Mouse (Mus musculus) hindbrain, postnatal 0 days (tissue): ENCODE measurements at regions not wholly inside any gene's neighbourhood (a gene's known extent, or its start where the extent isn't known, plus 50 kb on each side); places are given as distances from the start of the nearest gene placed in this dataset.
A peak's percentile ranks its signal among the peaks of the same experiment; 100 is the strongest.

Source experiments
- ATAC-seq: fragments of 200-750 bp; cut with Nextera tagmentation; 2 replicates; pipeline ENCODE4 v1.8.0; 2017; ENCODE audit warnings: mild to moderate bottlenecking, moderate TSS enrichment, moderate library complexity
- DNase-seq: peaks from one replicate; pipeline ENCODE4 v3.0.0-alpha.2; 2015; ENCODE audit warnings: low spot score
- H3K27ac ChIP-seq: fragments of 300-500 bp; sonication (generic); 2 replicates; pipeline ENCODE4 v1.5.1; 2014; ENCODE audit warnings: mild to moderate bottlenecking
- H3K27me3 ChIP-seq: fragments of 300-500 bp; sonication (generic); 2 replicates; pipeline ENCODE4 v1.6.1; 2014; ENCODE audit warnings: low read length, mixed read lengths; ENCODE audit not compliant: insufficient read depth
- H3K36me3 ChIP-seq: fragments of 300-500 bp; sonication (generic); 2 replicates; pipeline ENCODE4 v1.6.1; 2014; ENCODE audit warnings: low read length, mixed read lengths; ENCODE audit not compliant: insufficient read depth
- H3K4me1 ChIP-seq: fragments of 300-500 bp; sonication (generic); 2 replicates; pipeline ENCODE4 v1.6.1; 2014; ENCODE audit warnings: antibody characterized with exemption, low read length, mixed read lengths; ENCODE audit not compliant: insufficient read depth
- H3K4me2 ChIP-seq: fragments of 300-500 bp; sonication (generic); 2 replicates; pipeline ENCODE4 v1.6.1; 2014; ENCODE audit warnings: low read depth, mild to moderate bottlenecking, low read length, moderate library complexity, mixed read lengths
- H3K4me3 ChIP-seq: fragments of 300-500 bp; sonication (generic); 2 replicates; pipeline ENCODE4 v1.5.1; 2014; ENCODE audit warnings: low read length
- H3K9ac ChIP-seq: fragments of 300-500 bp; sonication (generic); replicated peaks from 2 replicates; pipeline ENCODE4 v1.6.1; 2014; ENCODE audit warnings: mild to moderate bottlenecking, low read length, moderate library complexity, mixed read lengths
- H3K9me3 ChIP-seq: fragments of 300-500 bp; sonication (generic); 2 replicates; pipeline ENCODE4 v1.6.1; 2016; ENCODE audit warnings: low read length, mixed read lengths
- CTCF ChIP-seq: IDR thresholded peaks from 2 replicates; pipeline ENCODE4 v1.5.1; 2016; ENCODE audit warnings: antibody characterized with exemption, control low read depth, low read depth
- WGBS: fragments of 180-500 bp; shearing (Covaris S2); extraction: QIAGEN DNeasy Blood & Tissue Kit; methylation state at CpG from one replicate; pipeline ENCODE4 v1.1.7; 2014; 5-methylcytosine and 5-hydroxymethylcytosine counted together

DNA sequence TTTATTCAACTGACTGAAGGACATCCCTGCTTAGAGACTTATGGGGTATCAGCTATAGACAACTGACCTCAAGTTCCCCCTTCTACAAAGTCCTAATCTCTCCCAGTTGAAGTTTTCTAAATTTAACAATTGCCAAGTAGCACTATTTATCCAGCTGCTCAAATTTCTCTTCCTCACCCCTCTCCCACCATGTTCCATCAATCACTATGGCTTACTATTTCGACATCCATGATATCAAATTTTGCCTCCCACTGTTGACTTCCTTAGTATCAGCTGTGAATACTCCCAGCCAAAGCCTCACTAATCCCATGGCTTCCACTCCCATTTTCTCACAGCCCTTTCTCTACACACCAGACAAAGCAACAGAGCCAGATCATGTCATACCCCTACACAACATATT is 170.7 kb upstream of the Fmr1 start:
- H3K9me3 ChIP-seq: no peaks in the 10 kb centered on the region
- no peak overlapping the region for H3K9ac ChIP-seq
- ATAC-seq (no peak), DNase-seq (no peak)
- H3K36me3 ChIP-seq: no peaks in the 10 kb centered on the region
- no peak overlapping the region for H3K4me2 ChIP-seq
- no peaks in the 10 kb centered on the region for H3K27me3 ChIP-seq
- no peak overlapping the region for H3K27ac ChIP-seq
- no peaks in the 10 kb centered on the region for H3K4me1 ChIP-seq
- WGBS: 41% methylated on average over 1 of the region's 1 CpGs
- TF ChIP-seq CTCF: no peak
- H3K4me3 ChIP-seq: no peak overlapping the region

DNA sequence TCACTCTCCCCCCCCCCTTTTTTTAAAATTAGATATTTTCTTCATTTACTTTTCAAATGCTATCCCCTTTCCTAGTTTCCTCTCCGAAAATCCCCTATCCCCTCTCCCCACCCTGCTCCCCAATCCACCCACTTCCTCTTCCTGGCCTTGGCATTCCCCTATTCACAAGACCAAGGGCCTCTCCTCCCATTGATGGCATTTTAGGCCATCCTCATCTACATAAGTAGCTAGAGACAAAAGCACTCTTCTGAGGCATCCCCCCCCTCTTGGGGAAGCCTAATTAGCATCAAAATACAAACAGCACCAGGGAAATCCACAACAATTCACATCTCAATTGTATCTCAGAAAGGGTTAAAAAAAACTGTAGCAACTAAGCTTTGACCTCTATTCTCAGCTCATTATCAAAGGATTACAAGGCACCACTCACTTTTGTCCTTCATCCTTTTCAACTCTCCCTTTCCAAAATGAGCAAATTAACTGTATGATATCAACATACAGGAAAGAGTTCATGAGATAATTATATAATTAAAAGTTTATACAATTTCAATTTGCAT is 166.1 kb upstream of the Fmr1 start:
- Histone ChIP-seq H3K4me1 (no peaks in the 10 kb centered on the region), H3K9me3 (no peaks in the 10 kb centered on the region), H3K4me2 (no peak overlapping the region), H3K9ac (no peak overlapping the region), H3K27ac (no peak overlapping the region), H3K36me3 (no peaks in the 10 kb centered on the region), H3K4me3 (no peak overlapping the region), H3K27me3 (no peaks in the 10 kb centered on the region)
- ATAC-seq: no peak
- no peak for TF ChIP-seq CTCF
- WGBS: 20% methylated on average over 1 of the region's 1 CpGs
- DNase-seq: no peak

DNA sequence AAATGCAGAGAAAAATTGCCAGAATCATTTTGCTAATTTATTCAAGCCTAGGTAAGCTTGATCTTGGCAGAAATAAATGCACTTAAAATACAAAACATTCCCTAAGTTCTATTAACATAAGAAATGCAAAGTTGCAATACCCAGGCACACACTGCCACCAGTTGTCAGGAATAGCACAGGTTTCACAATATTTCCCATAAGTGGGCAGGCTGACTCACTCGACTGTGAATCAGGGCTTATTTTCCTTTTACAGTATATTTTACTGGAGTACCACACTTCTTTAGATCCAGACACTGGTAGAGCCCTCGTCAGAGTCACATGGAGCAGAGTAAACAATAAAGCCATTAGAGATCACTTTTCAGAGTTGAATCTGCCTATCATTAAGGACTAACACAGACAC is 131.8 kb upstream of the Fmr1 start:
- no peak overlapping the region for H3K9ac ChIP-seq
- H3K4me3 ChIP-seq: no peak overlapping the region
- H3K4me2 ChIP-seq: no peak overlapping the region
- DNase-seq (no peak), ATAC-seq (no peak)
- H3K27ac ChIP-seq: no peak overlapping the region
- H3K27me3 ChIP-seq: no peaks in the 10 kb centered on the region
- 61% methylated on average over 2 of the region's 2 CpGs for WGBS
- no peaks in the 10 kb centered on the region for H3K9me3 ChIP-seq
- no peak for TF ChIP-seq CTCF
- no peaks in the 10 kb centered on the region for H3K4me1 ChIP-seq
- H3K36me3 ChIP-seq: no peaks in the 10 kb centered on the region

DNA sequence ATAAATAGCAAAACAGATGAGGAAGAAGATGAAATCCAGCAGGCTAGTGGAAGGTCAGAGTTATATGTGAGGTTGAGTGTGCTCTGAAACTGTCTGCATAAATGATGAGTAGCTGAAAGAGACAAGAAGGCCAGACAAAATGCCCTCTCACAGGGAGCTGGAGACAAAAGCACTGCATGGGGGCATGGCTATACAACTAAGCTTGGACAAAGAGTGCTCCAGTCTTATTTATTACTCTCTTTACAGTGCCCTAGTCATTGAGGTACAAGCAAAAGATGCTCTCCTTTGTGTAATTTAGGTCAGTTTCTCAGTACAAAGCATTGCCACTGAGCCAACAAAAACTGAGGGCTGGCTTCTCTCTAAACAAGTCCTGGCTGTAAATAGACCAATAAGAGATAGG is 124.3 kb upstream of the Fmr1 start:
- ATAC-seq (no peak), DNase-seq (no peak)
- H3K9ac ChIP-seq: no peak overlapping the region
- H3K4me3 ChIP-seq: no peak overlapping the region
- H3K9me3 ChIP-seq: no peaks in the 10 kb centered on the region
- H3K27ac ChIP-seq: no peak overlapping the region
- H3K36me3 ChIP-seq: no peaks in the 10 kb centered on the region
- H3K4me2 ChIP-seq: no peak overlapping the region
- no peak for TF ChIP-seq CTCF
- no peaks in the 10 kb centered on the region for H3K4me1 ChIP-seq
- no peaks in the 10 kb centered on the region for H3K27me3 ChIP-seq

DNA sequence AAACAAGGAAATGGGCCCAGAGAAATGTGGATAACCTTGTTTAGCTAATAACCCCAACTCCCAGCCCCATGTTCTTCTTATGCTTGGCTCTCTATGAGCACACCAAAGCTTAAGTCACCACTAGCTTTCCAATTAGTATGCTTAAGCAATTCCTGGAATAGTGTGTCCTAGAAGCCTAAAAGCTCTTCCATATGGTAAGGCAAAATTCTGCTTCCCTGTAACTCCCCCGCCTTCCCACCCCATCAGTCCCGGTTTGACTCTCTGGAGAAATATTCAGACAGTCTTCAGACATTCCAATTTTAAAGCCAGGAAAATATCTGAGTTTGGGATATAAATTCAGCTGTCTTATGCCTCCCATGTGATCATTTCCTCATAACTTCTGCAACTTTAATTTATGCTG is 120.6 kb upstream of the Fmr1 start:
- no peak for DNase-seq
- ATAC-seq: no peak
- Histone ChIP-seq H3K27ac (no peak overlapping the region), H3K27me3 (no peaks in the 10 kb centered on the region), H3K4me1 (no peaks in the 10 kb centered on the region), H3K9ac (no peak overlapping the region), H3K9me3 (no peaks in the 10 kb centered on the region), H3K4me3 (no peak overlapping the region), H3K36me3 (no peaks in the 10 kb centered on the region), H3K4me2 (no peak overlapping the region)
- no peak for TF ChIP-seq CTCF
- 88% methylated on average over 2 of the region's 2 CpGs for WGBS

DNA sequence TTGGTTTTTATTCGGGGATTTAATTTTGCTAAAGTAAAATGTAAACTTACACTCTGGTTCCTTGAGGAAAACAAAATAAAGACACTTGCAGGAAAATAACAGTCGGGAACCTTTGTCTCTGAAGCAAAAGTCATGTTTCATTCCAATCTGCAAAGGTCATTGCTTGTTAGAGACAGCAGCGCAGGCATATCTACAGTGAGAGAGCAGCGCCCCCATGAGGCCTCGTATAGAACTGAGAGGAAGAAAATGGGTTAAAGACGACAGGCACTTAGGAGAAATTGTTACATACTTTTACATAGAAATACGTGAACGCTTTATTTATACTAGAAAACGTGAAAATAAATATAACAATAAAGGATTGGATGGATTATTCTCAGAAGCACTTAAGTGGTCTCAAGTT is 93.1 kb upstream of the Fmr1 start:
- no peaks in the 10 kb centered on the region for H3K9me3 ChIP-seq
- 21% methylated on average over 9 of the region's 9 CpGs for WGBS
- no peak overlapping the region for H3K9ac ChIP-seq
- H3K27me3 ChIP-seq: no peaks in the 10 kb centered on the region
- no peaks in the 10 kb centered on the region for H3K36me3 ChIP-seq
- no peak overlapping the region for H3K4me3 ChIP-seq
- no peak overlapping the region for H3K4me2 ChIP-seq
- DNase-seq (peak; percentile 76), ATAC-seq (no peak)
- no peak overlapping the region for H3K27ac ChIP-seq
- TF ChIP-seq CTCF: peak; percentile 78
- no peaks in the 10 kb centered on the region for H3K4me1 ChIP-seq

DNA sequence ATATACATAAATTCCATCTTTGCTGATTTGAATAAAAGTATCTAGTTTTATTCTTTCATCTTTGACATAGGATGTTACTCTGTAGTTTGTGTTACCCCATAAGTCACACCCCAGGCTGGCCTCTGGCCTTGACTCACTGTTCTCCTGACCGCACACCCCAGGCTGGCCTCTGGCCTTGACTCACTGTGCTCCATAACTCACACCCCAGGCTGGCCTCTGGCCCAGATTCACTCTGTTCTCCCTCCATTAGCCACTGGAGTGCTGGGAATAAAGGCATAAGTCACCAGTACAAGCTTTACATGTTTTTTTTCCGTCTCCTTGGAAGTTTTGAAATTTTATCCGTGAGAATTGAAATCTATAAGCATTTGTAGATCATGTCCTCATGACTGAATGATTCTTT is 56.2 kb upstream of the Fmr1 start:
- H3K36me3 ChIP-seq: no peaks in the 10 kb centered on the region
- WGBS: 75% methylated on average over 3 of the region's 3 CpGs
- ATAC-seq: no peak
- H3K4me3 ChIP-seq: no peak overlapping the region
- H3K4me2 ChIP-seq: no peak overlapping the region
- no peaks in the 10 kb centered on the region for H3K27me3 ChIP-seq
- no peak overlapping the region for H3K27ac ChIP-seq
- H3K4me1 ChIP-seq: no peaks in the 10 kb centered on the region
- TF ChIP-seq CTCF: no peak
- DNase-seq: no peak
- H3K9ac ChIP-seq: no peak overlapping the region
- no peaks in the 10 kb centered on the region for H3K9me3 ChIP-seq
